Mouse (Mus musculus): Measurements from ENCODE around the gene Creb3l1. TPM values are rescaled to one million over a fixed set of nuclear protein-coding genes. Genes with fewer than 3 reads are reported as not detected.
A peak's percentile ranks its signal among the peaks of the same experiment; 100 is the strongest.

Gene Creb3l1
- total and polyA plus RNA-seq, 2 experiments from 2014 or later: 3.8 to 4.2 TPM

DNA sequence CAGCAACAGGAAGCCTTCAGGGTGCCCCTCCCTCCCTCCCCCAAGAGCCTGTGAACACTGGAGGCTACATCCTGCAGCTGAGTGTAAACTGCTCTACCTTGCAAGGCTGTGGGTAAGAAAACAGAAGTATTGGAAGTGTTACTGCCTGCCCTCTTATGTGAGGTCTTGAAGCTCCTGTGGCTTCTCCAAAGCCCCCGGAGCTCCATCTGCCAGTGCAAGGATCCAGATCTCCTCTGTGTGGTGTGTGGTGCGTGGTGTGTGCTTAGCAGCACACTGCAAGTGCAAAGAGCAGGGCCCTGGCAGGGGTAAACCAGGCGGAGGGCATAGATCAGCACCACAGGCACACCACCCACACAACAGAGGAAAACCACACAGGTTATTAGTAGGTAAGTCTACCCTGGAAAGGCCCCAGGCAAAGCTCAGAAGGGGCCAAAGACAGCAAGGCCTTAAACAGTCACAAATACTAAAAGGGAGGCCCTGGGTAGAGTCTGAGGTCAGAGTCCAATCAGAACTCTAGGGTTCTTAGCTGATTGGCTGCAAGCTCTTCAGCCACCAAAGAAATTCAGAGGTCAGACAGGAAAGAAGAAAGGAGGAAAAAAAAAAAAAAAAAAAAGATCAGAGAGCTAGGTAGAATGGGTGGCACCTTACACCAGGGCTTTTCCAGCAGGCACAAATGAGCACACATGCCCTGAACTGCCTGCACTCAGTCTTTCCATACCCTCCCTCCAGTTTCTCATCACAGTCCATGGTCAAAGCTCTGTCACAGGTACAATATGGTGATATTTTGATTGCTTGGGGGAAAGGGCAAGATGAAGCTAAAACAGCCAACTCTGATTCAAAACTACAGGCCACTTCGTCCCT, 62.2 kb downstream of the Creb3l1 start:
- Histone ChIP-seq H3K36me3 (replicated peaks; ENCODE audit: control insufficient read depth, insufficient read depth, low read length) (no peaks in the 10 kb centered on the region), H3K4me2 (ENCODE audit: low read depth, low read length) (peak overlapping the region; percentile 85), H3K27me3 (ENCODE audit: control insufficient read depth, insufficient read depth, low read length) (no peaks in the 10 kb centered on the region), H3K9me3 (replicated peaks; ENCODE audit: control insufficient read depth, low read length) (no peaks in the 10 kb centered on the region), H3K27ac (ENCODE audit: low read depth) (peak overlapping the region; percentile 56; the same call in 1 of the 2 replicates), H3K4me1 (ENCODE audit: control insufficient read depth, insufficient read depth) (peaks cover 37% of the 10 kb centered on the region), H3K9ac (replicated peaks; ENCODE audit: low read depth, low read length) (peak overlapping the region; percentile 84; the same call in 1 of the 2 replicates), H3K4me3 (ENCODE audit: low read depth, low read length) (peak overlapping the region; percentile 76)
- TF ChIP-seq CTCF (IDR thresholded peaks at IDR 0.05; ENCODE audit: low read depth) (no peak), EP300 (IDR thresholded peaks at IDR 0.05; ENCODE audit: low read depth) (no peak)
- ATAC-seq (ENCODE audit: insufficient read depth, low read depth) (no peak), DNase-seq (ENCODE audit: low spot score) (no peak)
- 48% methylated on average over 4 of the region's 4 CpGs for WGBS

DNA sequence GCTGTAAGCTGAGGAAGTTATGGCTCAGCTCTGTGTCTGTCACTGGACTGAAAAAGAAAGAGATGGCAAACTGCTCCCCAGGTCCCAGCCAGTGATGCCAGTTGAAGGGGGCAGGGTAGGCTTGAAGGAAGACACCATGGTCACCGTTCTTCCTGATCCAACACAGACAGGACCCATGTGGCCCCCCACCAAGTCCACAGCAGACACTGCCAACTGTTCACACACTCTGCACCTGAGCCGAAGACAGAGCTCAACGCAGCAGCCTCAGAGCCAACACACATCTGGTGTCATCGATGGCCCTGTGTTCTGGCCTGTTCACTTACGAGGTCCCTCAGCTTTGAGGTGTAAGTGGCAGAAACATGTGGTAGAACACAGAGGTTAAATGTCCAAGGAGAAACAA, 63.8 kb downstream of the Creb3l1 start:
- TF ChIP-seq CTCF (IDR thresholded peaks at IDR 0.05; ENCODE audit: low read depth): no peak
- no peak for TF ChIP-seq EP300 (IDR thresholded peaks at IDR 0.05; ENCODE audit: low read depth)
- H3K9me3 ChIP-seq (replicated peaks; ENCODE audit: control insufficient read depth, low read length): no peaks in the 10 kb centered on the region
- DNase-seq (ENCODE audit: low spot score) (no peak), ATAC-seq (ENCODE audit: insufficient read depth, low read depth) (no peak)
- no peak overlapping the region for H3K4me3 ChIP-seq (ENCODE audit: low read depth, low read length)
- H3K4me2 ChIP-seq (ENCODE audit: low read depth, low read length): no peak overlapping the region
- 90% methylated on average over 5 of the region's 5 CpGs for WGBS
- peaks cover 46% of the 10 kb centered on the region for H3K4me1 ChIP-seq (ENCODE audit: control insufficient read depth, insufficient read depth)
- no peaks in the 10 kb centered on the region for H3K36me3 ChIP-seq (replicated peaks; ENCODE audit: control insufficient read depth, insufficient read depth, low read length)
- no peak overlapping the region for H3K9ac ChIP-seq (replicated peaks; ENCODE audit: low read depth, low read length)
- H3K27ac ChIP-seq (ENCODE audit: low read depth): no peak overlapping the region
- no peaks in the 10 kb centered on the region for H3K27me3 ChIP-seq (ENCODE audit: control insufficient read depth, insufficient read depth, low read length)

DNA sequence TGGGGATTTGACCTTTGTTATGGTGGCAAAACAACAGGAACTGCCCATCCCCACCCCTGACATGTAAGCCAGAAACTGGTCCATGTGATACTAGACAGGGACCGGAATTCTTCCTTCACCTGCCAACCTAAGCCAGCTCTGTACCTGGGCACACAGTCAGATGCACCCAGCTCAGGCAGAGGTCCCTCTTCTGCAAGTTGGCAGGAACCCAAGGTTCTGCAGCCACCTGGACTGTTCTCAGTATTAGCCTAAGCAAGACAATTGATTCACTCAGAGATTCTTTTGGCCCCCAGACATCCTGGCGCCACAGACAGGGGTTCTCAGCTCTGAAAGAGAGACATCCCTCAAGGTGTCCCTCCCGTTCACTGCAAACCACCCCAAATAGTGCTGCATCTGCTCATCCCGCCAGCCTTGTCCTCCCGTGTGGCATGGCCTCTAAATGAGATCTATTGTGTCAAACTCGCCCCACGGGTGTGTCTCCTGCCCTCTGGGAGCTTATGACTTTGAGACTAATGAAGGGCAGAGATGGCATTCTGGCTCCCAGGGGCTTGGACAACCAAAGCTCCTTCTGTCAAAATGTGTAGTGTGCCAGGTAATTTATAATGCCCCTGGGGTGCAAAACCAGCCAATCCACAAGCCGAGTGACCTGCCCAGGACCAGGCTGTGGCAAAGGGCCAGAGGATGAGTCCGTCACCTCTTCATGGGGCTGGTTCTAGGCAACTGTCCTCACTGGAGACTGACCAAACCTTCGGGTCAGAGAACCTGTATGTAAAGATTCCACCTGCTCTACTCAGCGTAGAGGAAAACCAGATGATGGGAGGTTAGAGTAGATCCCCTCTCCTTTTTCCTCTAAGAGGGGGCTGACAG, 64.5 kb downstream of the Creb3l1 start:
- H3K4me2 ChIP-seq (ENCODE audit: low read depth, low read length): no peak overlapping the region
- peaks cover 52% of the 10 kb centered on the region for H3K4me1 ChIP-seq (ENCODE audit: control insufficient read depth, insufficient read depth)
- no peaks in the 10 kb centered on the region for H3K27me3 ChIP-seq (ENCODE audit: control insufficient read depth, insufficient read depth, low read length)
- no peak for TF ChIP-seq EP300 (IDR thresholded peaks at IDR 0.05; ENCODE audit: low read depth)
- TF ChIP-seq CTCF (IDR thresholded peaks at IDR 0.05; ENCODE audit: low read depth): no peak
- no peak overlapping the region for H3K27ac ChIP-seq (ENCODE audit: low read depth)
- DNase-seq (ENCODE audit: low spot score) (no peak), ATAC-seq (ENCODE audit: insufficient read depth, low read depth) (no peak)
- no peaks in the 10 kb centered on the region for H3K36me3 ChIP-seq (replicated peaks; ENCODE audit: control insufficient read depth, insufficient read depth, low read length)
- no peaks in the 10 kb centered on the region for H3K9me3 ChIP-seq (replicated peaks; ENCODE audit: control insufficient read depth, low read length)
- H3K4me3 ChIP-seq (ENCODE audit: low read depth, low read length): no peak overlapping the region
- H3K9ac ChIP-seq (replicated peaks; ENCODE audit: low read depth, low read length): no peak overlapping the region
- 75% methylated on average over 11 of the region's 11 CpGs for WGBS

DNA sequence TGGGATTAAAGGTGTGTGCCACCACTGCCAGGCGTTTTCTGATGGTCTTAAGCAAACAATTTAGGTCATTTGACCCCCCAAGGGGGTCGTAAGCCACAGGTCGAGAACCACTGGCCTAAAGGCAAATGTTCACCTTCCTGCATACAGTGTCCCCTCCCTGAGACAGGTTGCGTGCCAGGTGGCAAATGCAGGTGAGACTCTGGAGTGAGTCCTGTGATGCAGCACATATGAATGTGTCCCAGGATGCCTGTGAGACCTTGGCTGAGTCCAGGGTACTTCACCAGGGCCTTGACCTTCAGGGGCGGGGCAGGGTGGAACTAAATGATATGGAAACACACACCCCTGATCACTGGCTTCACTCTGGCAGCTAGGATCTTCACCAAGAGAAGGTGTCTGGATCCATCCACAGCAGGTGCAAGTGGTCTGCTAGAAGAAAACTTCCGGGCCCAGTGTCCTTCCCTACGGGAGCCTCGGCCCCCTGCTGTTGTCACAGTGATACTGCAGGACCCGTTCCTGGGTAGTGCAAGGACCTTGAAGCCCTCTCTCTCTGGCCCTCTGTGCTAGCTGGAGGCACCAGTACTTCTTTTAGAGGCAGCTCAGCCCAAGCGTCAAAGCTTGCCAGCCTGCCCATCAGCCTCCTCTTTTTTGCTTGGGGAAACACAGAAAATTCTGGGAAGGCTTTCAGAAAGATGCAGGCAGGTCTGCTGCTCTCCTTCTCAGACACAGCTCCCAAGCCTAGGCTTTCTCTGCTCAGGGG, 65.4 kb downstream of the Creb3l1 start:
- H3K4me1 ChIP-seq (ENCODE audit: control insufficient read depth, insufficient read depth): peaks cover 59% of the 10 kb centered on the region
- no peak overlapping the region for H3K4me3 ChIP-seq (ENCODE audit: low read depth, low read length)
- WGBS: 46% methylated on average over 10 of the region's 10 CpGs
- H3K9me3 ChIP-seq (replicated peaks; ENCODE audit: control insufficient read depth, low read length): no peaks in the 10 kb centered on the region
- H3K4me2 ChIP-seq (ENCODE audit: low read depth, low read length): no peak overlapping the region
- TF ChIP-seq EP300 (IDR thresholded peaks at IDR 0.05; ENCODE audit: low read depth) (no peak), CTCF (IDR thresholded peaks at IDR 0.05; ENCODE audit: low read depth) (peak; percentile 74)
- no peak overlapping the region for H3K9ac ChIP-seq (replicated peaks; ENCODE audit: low read depth, low read length)
- H3K36me3 ChIP-seq (replicated peaks; ENCODE audit: control insufficient read depth, insufficient read depth, low read length): no peaks in the 10 kb centered on the region
- H3K27ac ChIP-seq (ENCODE audit: low read depth): no peak overlapping the region
- ATAC-seq (ENCODE audit: insufficient read depth, low read depth) (no peak), DNase-seq (ENCODE audit: low spot score) (peak; percentile 76)
- no peaks in the 10 kb centered on the region for H3K27me3 ChIP-seq (ENCODE audit: control insufficient read depth, insufficient read depth, low read length)

DNA sequence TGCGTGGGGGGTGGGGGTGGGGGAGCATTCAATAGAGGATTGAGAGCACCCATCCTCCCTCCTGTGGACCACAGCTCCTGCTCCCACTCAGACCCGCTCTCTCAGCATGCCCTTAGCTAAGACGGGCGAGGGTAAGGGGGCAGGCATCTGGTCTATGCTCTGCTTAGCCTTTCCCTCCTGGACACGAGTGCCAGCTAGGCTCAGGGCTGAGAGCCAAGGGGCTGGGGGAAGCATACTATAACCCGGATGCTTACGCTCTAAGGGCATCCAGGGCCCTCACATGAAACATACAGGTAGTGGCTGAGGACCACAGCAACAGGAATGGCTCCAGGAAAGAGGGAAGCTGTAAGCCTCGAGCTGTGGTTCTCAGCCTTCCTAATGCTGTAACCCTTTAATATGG, 66.3 kb downstream of the Creb3l1 start:
- Histone ChIP-seq H3K27me3 (ENCODE audit: control insufficient read depth, insufficient read depth, low read length) (no peaks in the 10 kb centered on the region), H3K4me2 (ENCODE audit: low read depth, low read length) (no peak overlapping the region), H3K4me1 (ENCODE audit: control insufficient read depth, insufficient read depth) (peaks cover 67% of the 10 kb centered on the region), H3K9ac (replicated peaks; ENCODE audit: low read depth, low read length) (no peak overlapping the region), H3K27ac (ENCODE audit: low read depth) (no peak overlapping the region), H3K9me3 (replicated peaks; ENCODE audit: control insufficient read depth, low read length) (no peaks in the 10 kb centered on the region), H3K4me3 (ENCODE audit: low read depth, low read length) (no peak overlapping the region), H3K36me3 (replicated peaks; ENCODE audit: control insufficient read depth, insufficient read depth, low read length) (no peaks in the 10 kb centered on the region)
- TF ChIP-seq EP300 (IDR thresholded peaks at IDR 0.05; ENCODE audit: low read depth): no peak
- no peak for TF ChIP-seq CTCF (IDR thresholded peaks at IDR 0.05; ENCODE audit: low read depth)
- ATAC-seq (ENCODE audit: insufficient read depth, low read depth) (no peak), DNase-seq (ENCODE audit: low spot score) (no peak)
- WGBS: 73% methylated on average over 8 of the region's 8 CpGs

Measured in heart, postnatal 0 days (tissue).